Mouse (Mus musculus) embryonic facial prominence, embryonic 15.5 days (tissue): ENCODE data around the gene Fcrl1. TPM values are rescaled to one million over a fixed set of nuclear protein-coding genes. Genes with fewer than 3 reads are reported as not detected.
"Not testable (repeated sequence)": the region's sequence is repeated elsewhere in the genome, so short reads cannot be mapped to it uniquely, and the experiment has no call there.

Source experiments
- ATAC-seq: fragments of 200-750 bp; cut with Nextera tagmentation; 2 replicates; pipeline ENCODE4 v1.8.0; 2017; ENCODE audit warnings: low read depth, moderate TSS enrichment; ENCODE audit not compliant: insufficient number of reproducible peaks, low FRiP score, low TSS enrichment
- H3K27ac ChIP-seq: fragments of 300-500 bp; sonication (generic); replicated peaks from 2 replicates; pipeline ENCODE4 v1.5.1; 2015; ENCODE audit warnings: mild to moderate bottlenecking, inconsistent platforms
- H3K27me3 ChIP-seq: fragments of 300-500 bp; sonication (generic); 2 replicates; pipeline ENCODE4 v1.6.1; 2015; ENCODE audit warnings: inconsistent platforms
- H3K36me3 ChIP-seq: fragments of 300-500 bp; sonication (generic); 2 replicates; pipeline ENCODE4 v1.6.1; 2015; ENCODE audit warnings: mild to moderate bottlenecking, inconsistent platforms
- H3K4me1 ChIP-seq: fragments of 300-500 bp; sonication (generic); 2 replicates; pipeline ENCODE4 v1.6.1; 2015; ENCODE audit warnings: inconsistent platforms
- H3K4me2 ChIP-seq: fragments of 300-500 bp; sonication (generic); replicated peaks from 2 replicates; pipeline ENCODE4 v1.6.1; 2015; ENCODE audit warnings: mild to moderate bottlenecking, inconsistent platforms
- H3K4me3 ChIP-seq: fragments of 300-500 bp; sonication (generic); replicated peaks from 2 replicates; pipeline ENCODE4 v1.5.1; 2015; ENCODE audit warnings: mild to moderate bottlenecking, inconsistent platforms
- H3K9ac ChIP-seq: fragments of 300-500 bp; sonication (generic); 2 replicates; pipeline ENCODE4 v1.6.1; 2015; ENCODE audit warnings: inconsistent platforms
- H3K9me3 ChIP-seq: fragments of 300-500 bp; sonication (generic); replicated peaks from 2 replicates; pipeline ENCODE4 v1.6.1; 2016; ENCODE audit warnings: inconsistent platforms
- WGBS: fragments of 180-500 bp; shearing (Covaris S2); methylation state at CpG from one replicate; pipeline ENCODE4 v1.1.7; 2015; 5-methylcytosine and 5-hydroxymethylcytosine counted together
- polyA plus RNA-seq: library from polyadenylated mRNA; unstranded; fragments of >200 nt; fragmentation: Nextera tagmentation; extraction: Ambion mirVana; gene quantifications from 2 replicates; pipeline ENCODE4 v1.2.1, GENCODE M21; 2015

Gene Fcrl1
- polyA plus RNA-seq, 1 experiment from 2014 or later = 0.23 TPM

DNA sequence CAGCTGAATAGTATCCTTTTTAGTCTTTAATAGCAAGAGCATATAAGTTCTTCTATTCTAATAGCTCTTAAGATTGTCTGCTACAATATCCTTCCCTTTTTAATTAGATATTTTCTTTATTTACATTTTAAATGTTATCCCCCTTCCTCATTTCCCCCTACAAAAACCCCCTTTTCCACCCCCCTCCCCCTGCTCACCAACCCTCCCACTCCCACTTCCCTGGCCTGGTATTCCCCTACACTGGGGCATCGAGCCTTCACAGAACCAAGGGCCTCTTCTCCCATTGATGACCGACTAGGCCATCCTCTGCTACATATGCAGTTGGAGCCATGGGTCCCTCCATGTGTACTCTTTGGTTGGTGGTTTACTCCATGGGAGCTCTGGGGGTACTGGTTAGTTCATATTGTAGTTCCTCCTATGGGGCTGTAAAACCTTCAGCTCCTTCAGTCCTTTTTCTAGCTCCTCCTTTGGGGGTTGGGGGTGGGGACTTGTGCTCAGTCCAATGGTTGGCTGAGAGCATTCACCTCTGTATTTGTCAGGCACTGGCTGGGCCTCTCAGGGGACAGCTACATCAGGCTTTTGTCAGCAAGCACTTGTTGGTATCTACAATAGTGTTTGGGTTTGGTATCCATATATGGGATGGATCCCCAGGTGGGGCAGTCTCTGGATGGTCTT, 3.6 kb downstream of the Fcrl1 start:
- not testable (repeated sequence) for H3K4me3 ChIP-seq, H3K4me1 ChIP-seq, H3K27me3 ChIP-seq, H3K9me3 ChIP-seq, H3K9ac ChIP-seq, H3K36me3 ChIP-seq, H3K4me2 ChIP-seq, H3K27ac ChIP-seq, ATAC-seq
- WGBS = 84% methylated on average over 2 of the region's 2 CpGs

DNA sequence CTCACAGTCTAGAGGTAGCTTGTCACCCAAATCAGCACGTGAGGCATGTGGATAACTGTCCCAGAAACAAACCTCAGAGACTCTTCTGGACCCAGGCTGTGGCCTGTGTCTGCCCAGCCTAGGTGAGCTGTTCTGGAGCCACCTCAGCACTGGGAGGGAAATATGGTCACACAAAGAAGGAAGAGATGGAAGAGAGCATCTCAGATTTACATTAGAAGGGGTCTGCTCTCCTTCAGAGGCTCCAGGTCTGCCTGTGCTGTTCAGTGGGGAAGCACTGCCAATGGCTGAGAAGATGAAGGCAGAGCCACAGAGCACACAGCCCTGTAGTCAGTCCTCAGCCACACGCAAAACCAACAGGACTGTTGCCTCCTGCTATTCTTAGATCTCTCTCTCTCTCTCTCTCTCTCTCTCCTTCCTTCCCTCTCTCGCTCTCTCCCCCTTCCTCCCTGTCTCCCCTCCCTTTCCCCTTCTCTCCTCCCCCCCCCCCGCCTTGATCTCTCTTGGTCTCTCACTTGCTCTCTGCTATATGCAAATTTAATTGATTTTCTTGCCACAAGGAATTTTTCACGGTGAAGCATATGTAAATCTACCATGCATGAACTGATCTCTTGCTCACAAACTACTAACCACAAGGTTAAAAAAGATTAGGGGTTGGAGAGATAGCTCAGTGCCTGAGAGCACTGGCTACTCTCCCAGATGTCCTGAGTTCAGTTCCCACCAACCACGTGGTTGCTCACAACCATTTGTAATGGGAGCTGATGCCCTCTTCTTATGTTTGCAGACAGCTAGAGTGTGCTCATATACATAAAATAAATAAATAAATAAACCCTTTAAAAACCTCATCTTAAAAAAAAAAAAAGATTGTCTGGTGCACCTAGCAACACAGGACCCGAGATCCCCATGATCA, 5.9 kb downstream of the Fcrl1 start:
- Histone ChIP-seq H3K9me3 (no peaks in the 10 kb centered on the region), H3K4me1 (no peaks in the 10 kb centered on the region), H3K27me3 (no peaks in the 10 kb centered on the region), H3K4me3 (no peak overlapping the region), H3K9ac (no peak overlapping the region), H3K4me2 (no peak overlapping the region), H3K27ac (no peak overlapping the region), H3K36me3 (no peaks in the 10 kb centered on the region)
- no peak for ATAC-seq
- WGBS = 48% methylated on average over 7 of the region's 7 CpGs

GRCm38 (mm10) chr3:87383308-87383707, 7.1 kb downstream of the Fcrl1 start:
- H3K36me3 ChIP-seq = no peaks in the 10 kb centered on the region
- no peaks in the 10 kb centered on the region for H3K9me3 ChIP-seq
- no peak for ATAC-seq
- no peaks in the 10 kb centered on the region for H3K4me1 ChIP-seq
- no peak overlapping the region for H3K27ac ChIP-seq
- no peak overlapping the region for H3K4me2 ChIP-seq
- 90% methylated on average over 3 of the region's 3 CpGs for WGBS
- H3K27me3 ChIP-seq = no peaks in the 10 kb centered on the region
- no peak overlapping the region for H3K4me3 ChIP-seq
- no peak overlapping the region for H3K9ac ChIP-seq

GRCm38 (mm10) chr3:87385105-87385504, 8.9 kb downstream of the Fcrl1 start:
- H3K9ac ChIP-seq = no peak overlapping the region
- WGBS = 79% methylated on average over 9 of the region's 9 CpGs
- no peaks in the 10 kb centered on the region for H3K4me1 ChIP-seq
- no peaks in the 10 kb centered on the region for H3K27me3 ChIP-seq
- H3K4me2 ChIP-seq = no peak overlapping the region
- no peak for ATAC-seq
- H3K36me3 ChIP-seq = no peaks in the 10 kb centered on the region
- no peak overlapping the region for H3K4me3 ChIP-seq
- H3K27ac ChIP-seq = no peak overlapping the region
- no peaks in the 10 kb centered on the region for H3K9me3 ChIP-seq

- H3K4me1 ChIP-seq = no peaks in the 10 kb centered on the region
- no peaks in the 10 kb centered on the region for H3K9me3 ChIP-seq
- no peak overlapping the region for H3K4me2 ChIP-seq
- no peak for ATAC-seq
- H3K27ac ChIP-seq = no peak overlapping the region
- H3K36me3 ChIP-seq = no peaks in the 10 kb centered on the region
- H3K4me3 ChIP-seq = no peak overlapping the region
- no peak overlapping the region for H3K9ac ChIP-seq
- WGBS = 92% methylated on average over 1 of the region's 1 CpGs
- no peaks in the 10 kb centered on the region for H3K27me3 ChIP-seq
Observed at GRCm38 (mm10) chr3:87390935-87391334, 14.7 kb downstream of the Fcrl1 start.

- Histone ChIP-seq H3K4me1 (no peaks in the 10 kb centered on the region), H3K4me2 (no peak overlapping the region), H3K4me3 (no peak overlapping the region), H3K27me3 (no peaks in the 10 kb centered on the region), H3K9ac (no peak overlapping the region), H3K9me3 (no peaks in the 10 kb centered on the region), H3K36me3 (no peaks in the 10 kb centered on the region), H3K27ac (no peak overlapping the region)
- 59% methylated on average over 4 of the region's 4 CpGs for WGBS
- ATAC-seq = no peak
Observed at GRCm38 (mm10) chr3:87398809-87399208, 22.6 kb downstream of the Fcrl1 start.

DNA sequence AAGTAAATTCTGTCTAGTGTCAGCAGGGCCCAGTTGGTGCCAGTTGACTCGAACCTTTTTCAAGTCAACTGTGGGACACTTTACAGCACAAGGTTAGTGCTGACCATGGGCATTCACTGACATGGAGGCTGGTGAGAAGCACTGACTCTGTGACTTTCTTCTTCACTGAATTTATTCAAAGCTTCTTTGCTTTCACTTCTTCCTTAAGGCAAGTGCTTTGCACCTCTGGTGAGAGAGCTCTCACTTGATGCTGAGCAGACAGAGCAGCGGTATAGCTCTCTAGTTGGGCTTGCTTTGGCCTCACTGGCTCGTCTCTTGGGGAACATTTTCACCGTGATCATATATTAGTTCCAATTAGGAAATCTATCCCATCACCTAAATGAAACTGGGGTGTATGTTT, 23.7 kb downstream of the Fcrl1 start:
- 82% methylated on average over 4 of the region's 4 CpGs for WGBS
- no peak overlapping the region for H3K4me2 ChIP-seq
- H3K27me3 ChIP-seq = no peaks in the 10 kb centered on the region
- no peaks in the 10 kb centered on the region for H3K9me3 ChIP-seq
- H3K36me3 ChIP-seq = no peaks in the 10 kb centered on the region
- H3K4me1 ChIP-seq = no peaks in the 10 kb centered on the region
- no peak overlapping the region for H3K9ac ChIP-seq
- ATAC-seq = no peak
- H3K27ac ChIP-seq = no peak overlapping the region
- no peak overlapping the region for H3K4me3 ChIP-seq

DNA sequence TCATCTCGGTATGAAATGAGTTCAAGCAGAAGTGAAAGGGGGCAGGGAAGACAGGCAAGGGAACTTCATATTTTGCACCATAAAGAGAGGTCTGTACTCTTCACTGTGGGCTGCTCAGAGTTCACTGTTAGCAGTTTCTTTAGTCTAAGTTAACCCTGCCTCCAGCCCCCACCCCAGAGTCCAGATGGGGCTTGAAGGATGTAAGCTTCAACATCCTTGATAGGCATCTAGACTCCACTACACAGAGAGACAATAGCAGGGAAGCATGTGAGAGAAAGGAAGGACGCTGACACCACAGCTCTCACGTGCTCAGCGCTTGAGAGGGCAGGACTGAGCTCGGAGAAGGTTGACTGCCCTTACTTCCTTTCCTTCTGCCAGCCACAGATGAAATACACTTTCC, 25.1 kb downstream of the Fcrl1 start:
- 59% methylated on average over 5 of the region's 5 CpGs for WGBS
- ATAC-seq = no peak

GRCm38 (mm10) chr3:87408171-87408570, 32.0 kb downstream of the Fcrl1 start:
- H3K4me3 ChIP-seq = no peak overlapping the region
- 19% methylated on average over 4 of the region's 4 CpGs for WGBS
- no peaks in the 10 kb centered on the region for H3K9me3 ChIP-seq
- no peaks in the 10 kb centered on the region for H3K27me3 ChIP-seq
- no peak overlapping the region for H3K4me2 ChIP-seq
- H3K4me1 ChIP-seq = no peaks in the 10 kb centered on the region
- H3K27ac ChIP-seq = no peak overlapping the region
- no peaks in the 10 kb centered on the region for H3K36me3 ChIP-seq
- no peak overlapping the region for H3K9ac ChIP-seq
- ATAC-seq = no peak

More for the DNA sequence above, 25.1 kb downstream of the Fcrl1 start:
- Histone ChIP-seq H3K27me3 (no peaks in the 10 kb centered on the region), H3K9me3 (no peaks in the 10 kb centered on the region), H3K4me1 (no peaks in the 10 kb centered on the region), H3K4me2 (no peak overlapping the region), H3K36me3 (no peaks in the 10 kb centered on the region), H3K27ac (no peak overlapping the region), H3K4me3 (no peak overlapping the region), H3K9ac (no peak overlapping the region)

GRCm38 (mm10) chr3:87409196-87409935, 33.2 kb downstream of the Fcrl1 start:
- no peak for ATAC-seq
- WGBS = 81% methylated on average over 4 of the region's 4 CpGs
- Histone ChIP-seq H3K9me3 (no peaks in the 10 kb centered on the region), H3K4me1 (no peaks in the 10 kb centered on the region), H3K27ac (no peak overlapping the region), H3K4me2 (no peak overlapping the region), H3K36me3 (no peaks in the 10 kb centered on the region), H3K27me3 (no peaks in the 10 kb centered on the region), H3K4me3 (no peak overlapping the region), H3K9ac (no peak overlapping the region)

GRCm38 (mm10) chr3:87410605-87411004, 34.4 kb downstream of the Fcrl1 start:
- Histone ChIP-seq H3K27me3 (no peaks in the 10 kb centered on the region), H3K9ac (no peak overlapping the region), H3K36me3 (no peaks in the 10 kb centered on the region), H3K9me3 (no peaks in the 10 kb centered on the region), H3K4me3 (no peak overlapping the region), H3K27ac (no peak overlapping the region), H3K4me2 (no peak overlapping the region), H3K4me1 (no peaks in the 10 kb centered on the region)
- ATAC-seq = no peak
- WGBS = 84% methylated on average over 6 of the region's 6 CpGs
